Mouse (Mus musculus): ENCODE measurements around the gene Tnfaip3. TPM values are rescaled to one million over a fixed set of nuclear protein-coding genes. Genes with fewer than 3 reads are reported as not detected.

The Tnfaip3 gene
- total RNA-seq, 2 experiments from 2014 or later = 5.1 to 5.6 TPM

- no peak for DNase-seq (ENCODE audit: low spot score in 2 of 2)
Measured at GRCm38 (mm10) chr10:18974486-18974885, 41.0 kb downstream of the Tnfaip3 start.

DNA sequence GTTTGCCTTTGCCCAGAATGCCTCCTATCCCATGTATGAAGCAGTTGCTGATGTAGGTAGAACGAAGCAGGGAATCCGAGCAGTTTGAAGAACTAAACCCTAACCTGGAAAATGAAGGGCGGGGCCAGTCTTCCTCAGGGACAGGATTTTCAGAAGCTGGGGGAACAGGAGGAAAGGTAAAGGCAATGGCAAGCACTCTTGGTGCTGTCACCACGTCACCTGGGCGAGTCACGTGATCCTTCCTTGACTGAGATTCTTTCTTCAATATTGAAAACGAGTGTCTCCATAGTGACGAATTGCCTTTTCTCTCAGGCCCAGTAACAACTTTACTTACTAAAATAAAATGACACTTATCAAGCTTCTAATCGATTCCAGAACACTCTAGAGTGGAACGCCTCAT, 48.6 kb downstream of the Tnfaip3 start:
- DNase-seq (ENCODE audit: low spot score in 2 of 2) = no peak

DNA sequence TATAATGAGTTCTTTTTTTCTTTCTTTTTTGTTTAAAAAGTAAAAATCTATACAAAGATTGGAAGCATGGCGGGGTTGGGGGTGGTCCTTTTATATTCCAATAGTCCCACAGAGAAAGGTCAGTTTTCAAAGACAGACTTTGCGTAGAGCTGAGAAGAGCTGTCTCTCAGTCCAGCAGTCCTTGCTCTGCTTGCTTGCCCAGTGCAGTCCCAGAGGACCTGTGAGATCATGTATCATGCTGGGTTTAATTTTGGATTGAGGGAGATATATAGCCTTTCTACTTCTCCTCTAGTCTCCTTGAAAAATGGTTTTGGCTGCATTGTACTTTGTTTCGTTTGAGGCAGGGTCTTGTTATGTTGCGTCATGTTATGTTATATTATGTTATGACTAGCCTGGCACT, 49.9 kb downstream of the Tnfaip3 start:
- DNase-seq (ENCODE audit: low spot score in 2 of 2) = no peak

DNA sequence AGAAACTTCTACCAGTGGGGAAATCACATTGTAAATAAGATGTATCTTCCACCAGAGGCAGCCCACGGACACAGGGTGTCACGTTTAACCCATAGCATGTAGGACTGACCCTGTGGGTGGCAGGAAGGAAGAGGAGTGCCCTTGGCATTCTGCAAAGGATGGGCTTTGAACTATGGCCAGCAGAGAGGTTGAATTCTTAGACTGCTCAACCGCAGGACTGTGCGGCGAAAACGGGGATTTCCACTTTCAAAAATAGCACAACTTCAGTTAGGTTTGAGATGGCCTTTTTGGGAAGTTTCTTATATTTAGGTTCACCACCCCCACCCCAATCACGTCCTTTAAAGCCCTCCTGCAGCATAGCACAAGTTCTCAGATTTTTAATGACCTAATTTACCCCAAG, 50.6 kb downstream of the Tnfaip3 start:
- DNase-seq (ENCODE audit: low spot score in 2 of 2) = no peak

DNA sequence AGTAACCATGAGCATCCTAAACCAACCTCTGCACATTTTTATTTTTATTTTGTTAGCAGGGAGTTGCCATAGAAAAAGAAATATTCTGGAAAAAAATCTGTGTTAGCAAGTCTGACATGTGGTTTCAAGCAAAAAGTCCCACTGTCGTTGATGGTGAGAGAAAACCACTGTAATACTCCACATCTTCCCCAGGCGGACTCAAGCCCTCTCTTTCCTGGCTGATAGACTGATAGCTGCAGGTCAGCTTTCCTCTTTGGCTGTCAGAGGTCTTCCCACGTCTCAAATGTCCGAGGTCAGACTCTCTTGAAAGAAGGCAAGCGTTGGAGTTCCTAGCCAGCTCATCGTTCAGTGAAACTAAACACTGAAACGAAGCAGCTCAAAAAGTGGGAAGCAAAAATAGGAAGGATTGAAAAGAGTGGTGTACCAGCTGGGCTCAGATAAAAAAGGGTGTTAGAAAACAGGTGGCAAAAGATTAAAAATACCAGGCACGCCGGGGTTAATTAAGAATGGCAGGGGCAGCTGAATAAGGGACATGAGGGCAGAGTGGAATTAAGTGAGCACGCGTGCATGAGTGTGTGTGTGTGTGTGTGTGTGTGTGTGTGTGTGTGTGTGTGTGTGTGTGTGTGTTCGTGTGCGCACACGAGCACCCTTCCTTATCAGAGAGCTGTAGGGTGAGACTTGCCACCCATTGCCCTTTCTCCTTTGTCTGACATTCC, 55.5 kb downstream of the Tnfaip3 start:
- no peak for DNase-seq (ENCODE audit: low spot score in 2 of 2)

GRCm38 (mm10) chr10:18953706-18954071, 61.8 kb downstream of the Tnfaip3 start:
- peak in 1 of 2 experiments; percentile 48 for DNase-seq (ENCODE audit: low spot score in 2 of 2)

DNA sequence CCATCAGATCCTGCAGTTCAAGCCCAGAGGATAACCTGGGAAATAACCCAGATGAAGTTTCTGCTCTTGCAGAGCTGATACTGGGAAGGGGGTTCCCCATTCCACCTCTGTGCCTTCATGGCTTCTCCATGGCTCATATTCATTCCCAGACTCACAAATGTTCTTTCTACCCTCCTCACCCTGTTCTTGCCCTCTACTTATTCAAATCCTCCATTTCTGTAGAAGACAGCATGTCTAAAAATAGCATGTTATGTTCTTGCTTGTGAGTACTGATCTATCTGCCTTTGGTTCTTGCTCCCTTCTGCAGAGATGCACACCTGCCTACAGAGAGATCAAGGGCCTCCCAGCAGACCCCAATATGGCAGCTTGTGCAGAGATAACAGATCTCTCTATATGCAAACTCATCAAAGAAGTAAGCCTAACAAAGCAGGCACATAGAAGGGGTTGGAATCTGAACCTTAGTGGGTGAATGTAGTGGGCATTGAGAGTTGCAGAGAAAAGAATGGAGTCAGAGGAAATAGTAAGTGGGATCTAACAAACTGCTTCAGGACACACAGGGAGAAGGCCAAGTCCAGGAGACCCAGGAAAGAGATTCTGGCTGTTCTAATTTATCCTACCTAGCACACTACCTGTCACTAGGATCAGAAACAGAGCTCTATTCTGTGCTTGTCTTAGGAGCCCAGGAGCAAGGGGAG, 62.3 kb downstream of the Tnfaip3 start:
- no peak for DNase-seq (ENCODE audit: low spot score in 2 of 2)

Other genes with a start within 250 kb of the Tnfaip3 start
- not detected for gene Gm4922, start 228.9 kb downstream of the Tnfaip3 start, total RNA-seq (2021)
- gene Perp, start 170.6 kb downstream of the Tnfaip3 start, total RNA-seq (2021) = 1 to 10 TPM; 2.6 to 2.9 TPM

All from layer of hippocampus, adult 18-20 months (tissue).